24 mouse cellular contexts compared by ENCODE assay signal in the genomic region with DNA sequence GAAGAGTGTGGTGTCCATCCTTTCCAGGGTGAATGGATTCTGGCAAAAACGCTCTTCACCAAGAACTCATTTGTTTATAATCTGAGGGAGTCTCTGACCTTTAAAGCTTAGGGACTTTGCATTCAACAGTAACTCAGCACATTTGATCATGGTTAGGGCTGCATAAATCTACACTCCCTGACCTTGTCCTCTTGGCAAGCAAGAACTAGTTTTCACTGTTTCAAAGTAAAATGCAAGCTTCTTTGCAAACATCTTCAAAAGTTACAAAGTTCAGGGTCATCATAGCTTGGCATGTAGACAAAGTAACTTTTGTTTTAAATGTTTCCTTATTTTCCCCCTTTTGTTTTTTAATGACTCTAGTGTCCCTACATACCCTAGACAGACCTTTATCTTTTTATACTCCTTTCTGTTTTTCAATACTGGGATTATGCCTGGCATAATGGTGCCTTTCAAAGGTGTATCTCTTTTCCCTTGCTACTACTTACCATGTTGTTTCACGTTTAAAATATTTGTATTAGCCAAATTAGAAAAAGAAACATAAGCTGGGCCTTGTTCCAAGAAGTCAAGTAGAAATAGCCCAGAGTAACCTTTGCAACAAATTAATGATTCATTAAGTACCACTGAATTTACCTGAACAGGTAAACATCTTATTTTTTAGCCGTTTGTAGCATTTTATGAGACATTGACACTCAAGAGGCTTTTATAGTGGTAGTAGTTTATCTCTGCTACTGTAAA.
DNase-seq lines count a peak whose midpoint lies in the region; ATAC-seq lines count a peak whose summit lies in the region.
"Had no signal": no experiment of that assay in that cellular context is flagged by ENCODE, and none has a peak within 500 bp of the region (broad histone marks: within the 10 kb centered on the region; RNA-seq: fewer than 3 reads in every experiment).

No protein-coding gene starts in this region.

- no peak overlapping the region for H3K4me3 ChIP-seq in kidney, embryonic 16.5 days (ENCODE audit: low read length)
- H3K4me3 ChIP-seq: embryonic facial prominence, embryonic 10.5 days; embryonic facial prominence, embryonic 12.5 days; forebrain, embryonic 13.5 days; forebrain, embryonic 15.5 days had no signal

- no peaks in the 10 kb centered on the region for H3K36me3 ChIP-seq in kidney, embryonic 16.5 days (ENCODE audit: insufficient read depth, low read length)
- H3K36me3 ChIP-seq: embryonic facial prominence, embryonic 10.5 days; embryonic facial prominence, embryonic 12.5 days; forebrain, embryonic 15.5 days; G1E had no signal

- no peak overlapping the region for H3K27ac ChIP-seq in kidney, embryonic 16.5 days (ENCODE audit: low read length)
- H3K27ac ChIP-seq: embryonic facial prominence, embryonic 10.5 days; embryonic facial prominence, embryonic 12.5 days; forebrain, embryonic 13.5 days; forebrain, embryonic 15.5 days had no signal

- H3K9me3 ChIP-seq in kidney, embryonic 16.5 days (ENCODE audit: low read length): no peaks in the 10 kb centered on the region
- H3K9me3 ChIP-seq: embryonic facial prominence, embryonic 10.5 days; embryonic facial prominence, embryonic 12.5 days; forebrain, embryonic 13.5 days; forebrain, embryonic 15.5 days; G1E had no signal

- H3K4me1 ChIP-seq in kidney, embryonic 16.5 days (ENCODE audit: insufficient read depth, low read length): no peaks in the 10 kb centered on the region
- H3K4me1 ChIP-seq: embryonic facial prominence, embryonic 10.5 days; embryonic facial prominence, embryonic 12.5 days; forebrain, embryonic 13.5 days; forebrain, embryonic 15.5 days had no signal

- no peak for ATAC-seq in kidney, embryonic 16.5 days (ENCODE audit: low FRiP score, low TSS enrichment)
- ATAC-seq: activated CD4-positive, CD25-positive, alpha-beta regulatory T cell, adult 4 months; CD4-positive, CD25-positive, alpha-beta regulatory T cell, adult 4 months; forebrain, embryonic 13.5 days; forebrain, embryonic 15.5 days; forebrain, postnatal 0 days; Patski had no signal

- H3K4me2 ChIP-seq in kidney, embryonic 16.5 days (replicated peaks; ENCODE audit: low read depth, low read length): no peak overlapping the region
- H3K4me2 ChIP-seq: embryonic facial prominence, embryonic 12.5 days; forebrain, embryonic 13.5 days; forebrain, embryonic 15.5 days had no signal

- no peaks in the 10 kb centered on the region for H3K27me3 ChIP-seq in kidney, embryonic 16.5 days (ENCODE audit: insufficient read depth, low read length)
- H3K27me3 ChIP-seq: CH12.LX; embryonic facial prominence, embryonic 12.5 days; forebrain, embryonic 13.5 days; forebrain, embryonic 15.5 days; Patski had no signal

- DNase-seq in adrenal gland, adult 2 months: peak; percentile 48
- DNase-seq in adrenal gland, postnatal 4 days (ENCODE audit: low spot score in 2 of 2): no peak
- DNase-seq in adrenal gland, postnatal 10 days: peak; percentile 29
- DNase-seq in adrenal gland, postnatal 14 days: no peak
- DNase-seq in kidney, adult 9 months: peak; percentile 47
- DNase-seq in testis, postnatal 14 days (ENCODE audit: low spot score): peak; percentile 18
- DNase-seq in testis, postnatal 10 days (ENCODE audit: low spot score): no peak
- DNase-seq: B cell, adult 2 months; cerebellum, adult 11-12 months; cerebellum, adult 2 months; cerebellum, adult 9-10 months; cerebellum, postnatal 10 days; cerebellum, postnatal 25 days; forebrain, postnatal 0 days had no signal

- H3K9ac ChIP-seq in kidney, embryonic 16.5 days (replicated peaks; ENCODE audit: low read length): no peak overlapping the region
- H3K9ac ChIP-seq: embryonic facial prominence, embryonic 12.5 days; forebrain, embryonic 13.5 days; forebrain, embryonic 15.5 days; forebrain, postnatal 0 days had no signal

- WGBS in kidney, embryonic 16.5 days: 51% methylated on average over 3 of the region's 3 CpGs

Comparison
In these comparisons a context has a peak if more than half of its experiments do, and no peak if none do; other contexts are left out.
1. DNase-seq: peak in adrenal gland, adult 2 months (single experiment), adrenal gland, postnatal 10 days (single experiment), kidney, adult 9 months (single experiment) and testis, postnatal 14 days (single experiment); none in adrenal gland, postnatal 4 days (0 of 2), adrenal gland, postnatal 14 days (single experiment) and testis, postnatal 10 days (single experiment).